Mouse (Mus musculus) forebrain, embryonic 16.5 days (tissue): Measurements from ENCODE around the gene Rph3a. TPM values are rescaled to one million over a fixed set of nuclear protein-coding genes. Genes with fewer than 3 reads are reported as not detected.

Experiments
- ATAC-seq: fragments of 200-750 bp; cut with Nextera tagmentation; 2 replicates; pipeline ENCODE4 v1.8.0; 2017; ENCODE audit warnings: mild to moderate bottlenecking, moderate library complexity
- H3K27ac ChIP-seq: fragments of 300-500 bp; sonication (generic); 2 replicates; pipeline ENCODE4 v1.5.1; 2014; ENCODE audit warnings: low read length, control low read depth
- H3K27me3 ChIP-seq: fragments of 300-500 bp; sonication (generic); replicated peaks from 2 replicates; pipeline ENCODE4 v1.6.1; 2014; ENCODE audit warnings: low read length; ENCODE audit not compliant: control insufficient read depth, insufficient read depth
- H3K36me3 ChIP-seq: fragments of 300-500 bp; sonication (generic); 2 replicates; pipeline ENCODE4 v1.6.1; 2014; ENCODE audit not compliant: control insufficient read depth, insufficient read depth
- H3K4me1 ChIP-seq: fragments of 300-500 bp; sonication (generic); replicated peaks from 2 replicates; pipeline ENCODE4 v1.6.1; 2014; ENCODE audit warnings: low read length; ENCODE audit not compliant: control insufficient read depth, insufficient read depth
- H3K4me2 ChIP-seq: fragments of 300-500 bp; sonication (generic); 2 replicates; pipeline ENCODE4 v1.6.1; 2014; ENCODE audit warnings: mild to moderate bottlenecking, low read length, control low read depth
- H3K4me3 ChIP-seq: fragments of 300-500 bp; sonication (generic); replicated peaks from 2 replicates; pipeline ENCODE4 v1.5.1; 2014; ENCODE audit warnings: mild to moderate bottlenecking, low read length, control low read depth
- H3K9ac ChIP-seq: fragments of 300-500 bp; sonication (generic); replicated peaks from 2 replicates; pipeline ENCODE4 v1.6.1; 2014; ENCODE audit warnings: low read depth, low read length, control low read depth
- H3K9me3 ChIP-seq: fragments of 300-500 bp; sonication (generic); 2 replicates; pipeline ENCODE4 v1.6.1; 2016; ENCODE audit warnings: low read length; ENCODE audit not compliant: control insufficient read depth
- WGBS: fragments of 180-500 bp; shearing (Covaris S2); extraction: QIAGEN DNeasy Blood & Tissue Kit; methylation state at CpG from one replicate; pipeline ENCODE4 v1.1.7; 2014; 5-methylcytosine and 5-hydroxymethylcytosine counted together
- polyA plus RNA-seq: library from polyadenylated mRNA; unstranded; fragments of >200 nt; fragmentation: Nextera tagmentation; extraction: Ambion mirVana; gene quantifications from 2 replicates; pipeline ENCODE4 v1.2.1, GENCODE M21; 2015

The Rph3a gene
- polyA plus RNA-seq, result 22.5 and 26.9 TPM in 2 replicates

GRCm38 (mm10) chr5:121009811-121010569 is at the start of gene Rph3a:
TSS of gene Rph3a (minus strand) at chr5:121010092.
- Histone ChIP-seq H3K27me3 (0 out of 2 replicates have a peak, but pooled peaks cover 4% of the 10 kb centered on the region), H3K4me3 (peak within 1 kb of the TSS; percentile 47), H3K9me3 (no peaks in the 10 kb centered on the region), H3K4me2 (peak within 1 kb of the TSS; percentile 64), H3K9ac (peak within 1 kb of the TSS; percentile 66), H3K36me3 (no peaks in the 10 kb centered on the region), H3K27ac (peak within 1 kb of the TSS; percentile 29), H3K4me1 (peaks cover 42% of the 10 kb centered on the region)
- ATAC-seq, result peak; percentile 45; the same call in 1 of the 2 replicates
- 49% methylated on average over 12 of the region's 12 CpGs for WGBS

GRCm38 (mm10) chr5:121058261-121058660 is 48.4 kb upstream of the Rph3a start:
- 91% methylated on average over 11 of the region's 11 CpGs for WGBS
- Histone ChIP-seq H3K9ac (no peak overlapping the region), H3K4me1 (peaks cover 4% of the 10 kb centered on the region; the same call in 1 of the 2 replicates), H3K4me3 (no peak overlapping the region), H3K9me3 (no peaks in the 10 kb centered on the region), H3K27me3 (no peaks in the 10 kb centered on the region), H3K27ac (no peak overlapping the region), H3K36me3 (no peaks in the 10 kb centered on the region), H3K4me2 (no peak overlapping the region)
- no peak for ATAC-seq

GRCm38 (mm10) chr5:121053886-121054285 is 44.0 kb upstream of the Rph3a start:
- Histone ChIP-seq H3K9ac (no peak overlapping the region), H3K4me1 (no peaks in the 10 kb centered on the region), H3K4me3 (no peak overlapping the region), H3K4me2 (no peak overlapping the region), H3K9me3 (no peaks in the 10 kb centered on the region), H3K27ac (no peak overlapping the region), H3K36me3 (no peaks in the 10 kb centered on the region), H3K27me3 (no peaks in the 10 kb centered on the region)
- no peak; the same call in 1 of the 2 replicates for ATAC-seq
- 79% methylated on average over 9 of the region's 9 CpGs for WGBS

GRCm38 (mm10) chr5:121041791-121042190 is 31.9 kb upstream of the Rph3a start:
- 72% methylated on average over 9 of the region's 9 CpGs for WGBS

GRCm38 (mm10) chr5:121039465-121039864 is 29.6 kb upstream of the Rph3a start:
- H3K36me3 ChIP-seq, result no peaks in the 10 kb centered on the region
- no peaks in the 10 kb centered on the region for H3K27me3 ChIP-seq
- H3K9ac ChIP-seq, result no peak overlapping the region
- H3K9me3 ChIP-seq, result no peaks in the 10 kb centered on the region
- WGBS, result 86% methylated on average over 9 of the region's 9 CpGs
- no peak overlapping the region for H3K4me2 ChIP-seq
- no peak for ATAC-seq
- H3K4me1 ChIP-seq, result no peaks in the 10 kb centered on the region
- H3K27ac ChIP-seq, result no peak overlapping the region
- no peak overlapping the region for H3K4me3 ChIP-seq

More at GRCm38 (mm10) chr5:121041791-121042190, 31.9 kb upstream of the Rph3a start:
- Histone ChIP-seq H3K9ac (no peak overlapping the region), H3K27ac (no peak overlapping the region), H3K36me3 (no peaks in the 10 kb centered on the region), H3K27me3 (no peaks in the 10 kb centered on the region), H3K4me2 (no peak overlapping the region), H3K9me3 (no peaks in the 10 kb centered on the region), H3K4me1 (0 out of 2 replicates have a peak, but pooled peaks cover 5% of the 10 kb centered on the region), H3K4me3 (no peak overlapping the region)
- ATAC-seq, result no peak

- ATAC-seq, result no peak
- Histone ChIP-seq H3K27me3 (no peaks in the 10 kb centered on the region), H3K9me3 (no peaks in the 10 kb centered on the region), H3K9ac (no peak overlapping the region), H3K4me3 (no peak overlapping the region), H3K27ac (no peak overlapping the region), H3K4me2 (no peak overlapping the region), H3K4me1 (no peaks in the 10 kb centered on the region), H3K36me3 (no peaks in the 10 kb centered on the region)
- WGBS, result 82% methylated on average over 9 of the region's 9 CpGs
Observed at GRCm38 (mm10) chr5:121030161-121030560, 20.3 kb upstream of the Rph3a start.

GRCm38 (mm10) chr5:121019505-121019904 is 9.6 kb upstream of the Rph3a start:
- Histone ChIP-seq H3K4me3 (no peak overlapping the region), H3K36me3 (no peaks in the 10 kb centered on the region), H3K9me3 (no peaks in the 10 kb centered on the region), H3K4me2 (no peak overlapping the region), H3K27ac (no peak overlapping the region), H3K27me3 (no peaks in the 10 kb centered on the region), H3K9ac (no peak overlapping the region), H3K4me1 (peaks cover 2% of the 10 kb centered on the region; the same call in 1 of the 2 replicates)
- 74% methylated on average over 9 of the region's 9 CpGs for WGBS
- no peak for ATAC-seq

- no peak overlapping the region for H3K27ac ChIP-seq
- no peak overlapping the region for H3K9ac ChIP-seq
- peaks cover 2% of the 10 kb centered on the region; the same call in 1 of the 2 replicates for H3K4me1 ChIP-seq
- no peak overlapping the region for H3K4me2 ChIP-seq
- ATAC-seq, result no peak
- H3K9me3 ChIP-seq, result no peaks in the 10 kb centered on the region
- 81% methylated on average over 5 of the region's 5 CpGs for WGBS
- no peaks in the 10 kb centered on the region for H3K27me3 ChIP-seq
- no peaks in the 10 kb centered on the region for H3K36me3 ChIP-seq
- H3K4me3 ChIP-seq, result no peak overlapping the region
Observed at GRCm38 (mm10) chr5:121017699-121018098, 7.8 kb upstream of the Rph3a start.

GRCm38 (mm10) chr5:121016405-121016804 is 6.5 kb upstream of the Rph3a start:
- WGBS, result 37% methylated on average over 12 of the region's 12 CpGs
- H3K4me1 ChIP-seq, result peaks cover 11% of the 10 kb centered on the region; the same call in 1 of the 2 replicates
- no peaks in the 10 kb centered on the region for H3K36me3 ChIP-seq
- H3K27me3 ChIP-seq, result no peaks in the 10 kb centered on the region
- no peak overlapping the region for H3K4me2 ChIP-seq
- H3K9ac ChIP-seq, result no peak overlapping the region
- no peak overlapping the region for H3K27ac ChIP-seq
- H3K9me3 ChIP-seq, result no peaks in the 10 kb centered on the region
- ATAC-seq, result no peak
- H3K4me3 ChIP-seq, result no peak overlapping the region
